8 mouse cellular contexts compared by ENCODE assay signal in genomic region chr9:108305629-108306520, GRCm38 (mm10). TPM values are rescaled to one million over a fixed set of nuclear protein-coding genes. Genes with fewer than 3 reads are reported as not detected.
DNase-seq lines count a peak whose midpoint lies in the region; ATAC-seq and TF ChIP-seq lines count a peak whose summit lies in the region.

TSS of gene Rhoa (plus strand) at chr9:108306129.
TSS of gene Tcta (minus strand) at chr9:108306160.

- H3K27me3 ChIP-seq in CH12.LX (replicated peaks) = no peaks in the 10 kb centered on the region
- no peaks in the 10 kb centered on the region for H3K27me3 ChIP-seq in forebrain, embryonic 11.5 days (ENCODE audit: control insufficient read depth, insufficient read depth, low read length)
- no peaks in the 10 kb centered on the region for H3K27me3 ChIP-seq in heart, embryonic 16.5 days (ENCODE audit: control insufficient read depth, insufficient read depth, low read length)
- no peaks in the 10 kb centered on the region for H3K27me3 ChIP-seq in liver, embryonic 15.5 days
- no peaks in the 10 kb centered on the region for H3K27me3 ChIP-seq in neural tube, embryonic 12.5 days (replicated peaks)

- H3K4me2 ChIP-seq in CH12.LX (ENCODE audit: insufficient read depth, low read depth, poor library complexity, severe bottlenecking) = peak within 1 kb of the TSS; percentile 68
- peak within 1 kb of the TSS; percentile 90 for H3K4me2 ChIP-seq in forebrain, embryonic 11.5 days (ENCODE audit: low read depth, low read length, severe bottlenecking)
- H3K4me2 ChIP-seq in heart, embryonic 16.5 days (ENCODE audit: low read depth, low read length) = peak within 1 kb of the TSS; percentile 79
- H3K4me2 ChIP-seq in liver, embryonic 15.5 days = peak within 1 kb of the TSS; percentile 90
- H3K4me2 ChIP-seq in neural tube, embryonic 12.5 days (replicated peaks) = peak within 1 kb of the TSS; percentile 69

- H3K27ac ChIP-seq in CH12.LX (ENCODE audit: insufficient read depth, low read depth) = peak within 1 kb of the TSS; percentile 90
- H3K27ac ChIP-seq in forebrain, embryonic 11.5 days (ENCODE audit: low read depth, low read length) = peak within 1 kb of the TSS; percentile 99
- peak within 1 kb of the TSS; percentile 100 for H3K27ac ChIP-seq in heart, embryonic 16.5 days (ENCODE audit: low read length)
- peak within 1 kb of the TSS; percentile 100 for H3K27ac ChIP-seq in liver, embryonic 15.5 days (replicated peaks)
- H3K27ac ChIP-seq in neural tube, embryonic 12.5 days = peak within 1 kb of the TSS; percentile 98

- peak within 1 kb of the TSS; percentile 80 for H3K9ac ChIP-seq in CH12.LX (ENCODE audit: insufficient read depth, low read depth)
- peak within 1 kb of the TSS; percentile 94 for H3K9ac ChIP-seq in forebrain, embryonic 11.5 days (ENCODE audit: low read length)
- H3K9ac ChIP-seq in heart, embryonic 16.5 days (ENCODE audit: low read length) = peak within 1 kb of the TSS; percentile 99
- H3K9ac ChIP-seq in liver, embryonic 15.5 days = peak within 1 kb of the TSS; percentile 100
- peak within 1 kb of the TSS; percentile 94 for H3K9ac ChIP-seq in neural tube, embryonic 12.5 days

- in situ Hi-C loops in CH12.LX (cut with MboI; ENCODE audit: low pct_ligation_motif_present, low pct_unique_long_range_greater_than_20kb, low sequenced_read_pairs) = no loop called here

- H3K9me3 ChIP-seq in CH12.LX (replicated peaks; ENCODE audit: low read length) = no peaks in the 10 kb centered on the region
- no peaks in the 10 kb centered on the region for H3K9me3 ChIP-seq in forebrain, embryonic 11.5 days (ENCODE audit: control insufficient read depth, low read length)
- no peaks in the 10 kb centered on the region for H3K9me3 ChIP-seq in heart, embryonic 16.5 days (replicated peaks; ENCODE audit: control insufficient read depth, low read length)
- no peaks in the 10 kb centered on the region for H3K9me3 ChIP-seq in liver, embryonic 15.5 days (replicated peaks)
- H3K9me3 ChIP-seq in neural tube, embryonic 12.5 days = no peaks in the 10 kb centered on the region

- dilution Hi-C loops in CH12.LX (cut with MboI; ENCODE audit: extremely low pct_ligation_motif_present, extremely low pct_unique_long_range_greater_than_20kb, low sequenced_read_pairs) = no loop called here

- WGBS in forebrain, embryonic 11.5 days = under 1% methylated on average over 80 of the region's 81 CpGs
- under 1% methylated on average over 81 of the region's 81 CpGs for WGBS in heart, embryonic 16.5 days
- under 1% methylated on average over 81 of the region's 81 CpGs for WGBS in liver, embryonic 15.5 days (ENCODE audit: insufficient replicate concordance)
- under 1% methylated on average over 81 of the region's 81 CpGs for WGBS in neural tube, embryonic 12.5 days

- H3K4me3 ChIP-seq in CH12.LX (replicated peaks in 1 of 3; ENCODE audit: low read depth in 2 of 3, low read length in 2 of 3, poor library complexity in 1 of 3) = peak within 1 kb of the TSS; percentile 71 to 98 (median 81)
- H3K4me3 ChIP-seq in forebrain, embryonic 11.5 days (ENCODE audit: low read depth, low read length) = peak within 1 kb of the TSS; percentile 90
- H3K4me3 ChIP-seq in heart, embryonic 16.5 days (ENCODE audit: low read length) = peak within 1 kb of the TSS; percentile 91
- peak within 1 kb of the TSS; percentile 85 for H3K4me3 ChIP-seq in liver, embryonic 15.5 days (replicated peaks)
- H3K4me3 ChIP-seq in neural tube, embryonic 12.5 days = peak within 1 kb of the TSS; percentile 97

- H3K4me1 ChIP-seq in CH12.LX (ENCODE audit: control insufficient read depth in 1 of 2, insufficient read depth in 2 of 2) = peaks cover 3 to 48% of the 10 kb centered on the region in 2 experiments; a peak in 3 of 4 replicates
- H3K4me1 ChIP-seq in forebrain, embryonic 11.5 days (replicated peaks; ENCODE audit: control insufficient read depth, insufficient read depth, low read length) = peaks cover 3% of the 10 kb centered on the region; the same call in 1 of the 2 replicates
- peaks cover 35% of the 10 kb centered on the region for H3K4me1 ChIP-seq in heart, embryonic 16.5 days (ENCODE audit: control insufficient read depth, insufficient read depth, low read length)
- H3K4me1 ChIP-seq in liver, embryonic 15.5 days (replicated peaks) = peaks cover 62% of the 10 kb centered on the region
- peaks cover 24% of the 10 kb centered on the region for H3K4me1 ChIP-seq in neural tube, embryonic 12.5 days

- TF ChIP-seq RAD21 in CH12.LX (IDR thresholded peaks at IDR 0.05; ENCODE audit: low read depth, low read length) = no peak

- DNase-seq in CH12.LX (ENCODE audit: extremely low read depth) = peak; percentile 100
- peak; percentile 99 for DNase-seq in c-Kit-positive CD71-positive TER-119-negative erythroid progenitor cells, embryonic 14.5 days (ENCODE audit: low read depth)
- peak; percentile 98 for DNase-seq in forebrain, embryonic 11.5 days (ENCODE audit: low spot score)
- peak; percentile 98 to 100 for DNase-seq in kidney, postnatal 36 days
- peak; percentile 100 for DNase-seq in telencephalon, adult 2 months (ENCODE audit: low read depth, low spot score)

- no peak for TF ChIP-seq EP300 in CH12.LX (IDR thresholded peaks at IDR 0.05; ENCODE audit: low read length)

- peaks cover 36% of the 10 kb centered on the region for H3K79me2 ChIP-seq in CH12.LX (replicated peaks; ENCODE audit: control insufficient read depth, extremely low read depth, insufficient read depth, poor library complexity, severe bottlenecking)

- TF ChIP-seq CTCF in CH12.LX (conservative IDR thresholded peaks at IDR 0.05 in 1 of 2, IDR thresholded peaks at IDR 0.05 in 1 of 2; ENCODE audit: low read depth in 2 of 2, low read length in 2 of 2) = no peak

- peaks cover 17 to 36% of the 10 kb centered on the region in 2 experiments for H3K36me3 ChIP-seq in CH12.LX (replicated peaks in 1 of 2; ENCODE audit: control insufficient read depth in 1 of 2, insufficient read depth in 1 of 2, low read length in 1 of 2)
- H3K36me3 ChIP-seq in forebrain, embryonic 11.5 days (ENCODE audit: control insufficient read depth, insufficient read depth, low read length) = no peaks in the 10 kb centered on the region; the same call in 1 of the 2 replicates
- H3K36me3 ChIP-seq in heart, embryonic 16.5 days (ENCODE audit: control insufficient read depth, insufficient read depth) = peaks cover 18% of the 10 kb centered on the region
- peaks cover 35% of the 10 kb centered on the region for H3K36me3 ChIP-seq in liver, embryonic 15.5 days (replicated peaks)
- peaks cover 26% of the 10 kb centered on the region for H3K36me3 ChIP-seq in neural tube, embryonic 12.5 days

- TF ChIP-seq POLR2A in CH12.LX (IDR thresholded peaks at IDR 0.05; ENCODE audit: low read depth, low read length) = peak; percentile 98

- peak; percentile 96 for ATAC-seq in forebrain, embryonic 11.5 days (replicated peaks; ENCODE audit: low FRiP score)
- peak; percentile 94 for ATAC-seq in heart, embryonic 16.5 days (replicated peaks; ENCODE audit: extremely low read depth, insufficient read depth, low FRiP score)
- ATAC-seq in liver, embryonic 15.5 days (ENCODE audit: insufficient read depth) = peak; percentile 90
- ATAC-seq in neural tube, embryonic 12.5 days (ENCODE audit: low FRiP score, low read depth) = peak; percentile 98

TF ChIP-seq in CH12.LX, 34 proteins besides CTCF, POLR2A, EP300 and RAD21 (continues in another document):
- TF ChIP-seq USF2 (conservative IDR thresholded peaks at IDR 0.05; ENCODE audit: low read depth, low read length) (no peak), USF1 (IDR thresholded peaks at IDR 0.05; ENCODE audit: low read depth, low read length) (no peak), TCF12 (IDR thresholded peaks at IDR 0.05; ENCODE audit: low read depth, low read length) (peak; percentile 87), ZC3H11A (IDR thresholded peaks at IDR 0.05; ENCODE audit: low read depth, low read length) (no peak), ZNF384 (IDR thresholded peaks at IDR 0.05; ENCODE audit: low read depth, low read length) (no peak), HCFC1 (IDR thresholded peaks at IDR 0.05; ENCODE audit: low read depth, low read length) (peak; percentile 76), ZMIZ1 (IDR thresholded peaks at IDR 0.05; ENCODE audit: low read depth, low read length) (no peak; the same call in 1 of the 2 replicates), BHLHE40 (IDR thresholded peaks at IDR 0.05; ENCODE audit: low read depth, low read length) (no peak), MYC (IDR thresholded peaks at IDR 0.05; ENCODE audit: low read depth, low read length) (0 out of 2 replicates have a peak, but pooled peaks have one; percentile 70), CHD1 (IDR thresholded peaks at IDR 0.05; ENCODE audit: low read depth, low read length) (no peak), IRF4 (IDR thresholded peaks at IDR 0.05; ENCODE audit: low read depth, low read length) (peak; percentile 54; the same call in 1 of the 2 replicates), JUN (IDR thresholded peaks at IDR 0.05; ENCODE audit: insufficient read depth, low read depth, low read length) (no peak), NELFE (IDR thresholded peaks at IDR 0.05; ENCODE audit: low read depth, low read length) (peak; percentile 96), MAX (IDR thresholded peaks at IDR 0.05; ENCODE audit: low read length) (peak; percentile 36; the same call in 1 of the 2 replicates), POLR2AphosphoS2 (IDR thresholded peaks at IDR 0.05; ENCODE audit: low read depth, low read length) (peak; percentile 88), SIN3A (IDR thresholded peaks at IDR 0.05; ENCODE audit: low read length) (peak; percentile 80; the same call in 1 of the 2 replicates), SMC3 (IDR thresholded peaks at IDR 0.05; ENCODE audit: low read depth, low read length) (no peak)

RNA-seq across cellular contexts. Expression of gene Rhoa, which starts in this region (rescaled TPM):
- total RNA-seq in CH12.LX (2012; rRNA removed) = 84.0 and 96.9 TPM in 2 replicates
- total RNA-seq in CH12.LX (2014; rRNA removed) = 231 and 243 TPM in 2 replicates
- polyA plus RNA-seq in CH12.LX (2012; ENCODE audit: insufficient read length, low read depth) = 308 TPM in 2 replicates
- 298 and 303 TPM in 2 replicates for polyA plus RNA-seq in forebrain, embryonic 11.5 days (2014; fragmentation: Nextera tagmentation; extraction: Ambion mirVana)
- 372 and 444 TPM in 2 replicates for polyA plus RNA-seq in heart, embryonic 16.5 days (2015; fragmentation: Nextera tagmentation; extraction: Ambion mirVana)
- polyA plus RNA-seq in liver, embryonic 15.5 days (2015; fragmentation: Nextera tagmentation; extraction: Ambion mirVana) = 190 and 202 TPM in 2 replicates
- 313 and 363 TPM in 2 replicates for polyA plus RNA-seq in neural tube, embryonic 12.5 days (2016; fragmentation: Nextera tagmentation; extraction: Ambion mirVana)

RNA-seq across cellular contexts. Expression of gene Tcta, which starts in this region (rescaled TPM):
- 5.0 and 8.7 TPM in 2 replicates for total RNA-seq in CH12.LX (2012; rRNA removed)
- total RNA-seq in CH12.LX (2014; rRNA removed) = 7.3 and 7.4 TPM in 2 replicates
- polyA plus RNA-seq in CH12.LX (2012; ENCODE audit: insufficient read length, low read depth) = 3.0 and 5.0 TPM in 2 replicates
- 20.8 and 25.5 TPM in 2 replicates for polyA plus RNA-seq in forebrain, embryonic 11.5 days (2014; fragmentation: Nextera tagmentation; extraction: Ambion mirVana)
- polyA plus RNA-seq in heart, embryonic 16.5 days (2015; fragmentation: Nextera tagmentation; extraction: Ambion mirVana) = 32.5 and 34.2 TPM in 2 replicates
- 14.1 and 14.4 TPM in 2 replicates for polyA plus RNA-seq in liver, embryonic 15.5 days (2015; fragmentation: Nextera tagmentation; extraction: Ambion mirVana)
- 44.3 and 47.5 TPM in 2 replicates for polyA plus RNA-seq in neural tube, embryonic 12.5 days (2016; fragmentation: Nextera tagmentation; extraction: Ambion mirVana)

Comparison
In these comparisons a context has a peak if more than half of its experiments do, and no peak if none do; other contexts are left out.
1. Peak in every context shown above with its lines: DNase-seq, ATAC-seq, H3K4me3 ChIP-seq and H3K27ac ChIP-seq.